Mouse (Mus musculus): Measurements from ENCODE around the gene Dtnbp1.

Gene Dtnbp1

DNA sequence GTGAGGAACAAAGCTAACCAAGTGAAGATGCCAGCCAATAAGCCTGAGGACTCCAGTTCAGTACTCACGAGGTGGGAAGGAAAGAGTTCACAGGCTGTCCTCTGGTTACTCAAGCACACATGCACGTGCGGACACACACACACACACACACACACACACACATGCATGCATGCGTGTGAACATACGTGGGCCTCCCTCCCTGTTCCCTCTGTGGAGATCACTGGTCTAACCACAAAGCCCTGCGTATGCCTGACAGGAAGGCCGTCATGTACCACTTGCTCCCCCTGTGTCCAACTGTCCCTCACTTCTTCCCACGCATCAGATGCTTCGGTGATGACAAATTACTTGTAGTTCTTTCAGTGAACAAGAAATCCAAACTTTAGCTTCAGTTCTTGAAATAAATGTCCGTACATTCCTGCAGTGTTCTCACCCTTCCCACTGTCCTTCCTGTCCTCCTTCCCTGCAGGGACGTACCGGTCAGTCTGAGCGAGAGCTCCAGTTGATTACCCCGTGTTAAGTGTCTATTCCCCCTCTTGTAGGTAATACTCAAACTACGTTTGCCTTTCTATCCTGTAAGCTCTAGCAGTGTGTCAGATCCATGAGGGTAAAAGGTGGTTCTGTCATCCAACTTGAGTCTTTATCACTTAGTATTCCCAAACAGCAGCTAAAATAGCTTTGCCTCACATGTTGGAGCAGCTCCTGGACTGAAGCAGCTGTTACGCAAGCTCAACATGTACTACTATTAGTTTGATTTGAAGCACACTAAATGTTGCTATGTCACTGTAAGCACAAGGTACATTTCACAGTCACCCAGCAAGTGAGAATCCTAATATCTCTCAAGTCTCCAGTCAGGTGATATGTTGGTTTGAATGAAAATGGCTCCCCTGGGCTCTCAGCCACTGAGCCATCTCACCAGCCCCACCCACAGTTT, 53.4 kb downstream of the Dtnbp1 start:
- no peak for DNase-seq (ENCODE audit: low read depth, low spot score)

DNA sequence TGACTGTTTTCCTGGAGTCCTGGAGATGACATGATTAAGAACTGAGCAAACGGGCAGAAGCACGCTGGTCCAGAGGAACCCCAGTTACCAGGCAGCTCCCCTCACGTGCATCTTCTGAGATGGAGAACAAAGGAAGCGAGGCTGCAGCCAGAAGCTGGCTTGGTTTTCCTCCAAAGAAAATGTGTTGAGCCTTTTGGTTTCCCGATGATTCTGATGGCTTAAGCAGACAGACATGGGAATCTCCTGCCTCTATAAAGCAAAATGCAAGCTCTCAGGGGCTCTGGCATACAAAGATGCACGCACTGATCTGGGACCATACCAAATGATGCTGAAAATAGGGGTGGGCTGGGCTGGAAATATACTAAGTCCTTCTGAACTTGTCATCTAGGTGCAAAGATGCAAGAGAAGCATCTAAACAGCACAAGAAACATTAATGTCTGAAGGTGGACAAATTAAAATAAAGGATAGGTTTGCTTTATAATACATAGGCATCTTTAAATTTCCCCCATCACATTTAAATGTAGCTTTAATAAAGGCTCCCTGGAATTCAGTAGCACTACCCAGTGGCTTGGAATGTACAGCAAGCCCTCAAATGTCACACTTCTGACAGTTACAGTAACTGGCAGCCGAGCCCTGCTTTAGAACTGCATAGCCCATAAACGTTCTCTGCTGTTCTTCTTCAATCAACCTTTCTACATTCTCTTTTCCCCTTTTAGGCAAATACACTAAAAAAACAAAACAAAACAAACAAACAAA, 54.9 kb downstream of the Dtnbp1 start:
- no peak for DNase-seq (ENCODE audit: low read depth, low spot score)

DNA sequence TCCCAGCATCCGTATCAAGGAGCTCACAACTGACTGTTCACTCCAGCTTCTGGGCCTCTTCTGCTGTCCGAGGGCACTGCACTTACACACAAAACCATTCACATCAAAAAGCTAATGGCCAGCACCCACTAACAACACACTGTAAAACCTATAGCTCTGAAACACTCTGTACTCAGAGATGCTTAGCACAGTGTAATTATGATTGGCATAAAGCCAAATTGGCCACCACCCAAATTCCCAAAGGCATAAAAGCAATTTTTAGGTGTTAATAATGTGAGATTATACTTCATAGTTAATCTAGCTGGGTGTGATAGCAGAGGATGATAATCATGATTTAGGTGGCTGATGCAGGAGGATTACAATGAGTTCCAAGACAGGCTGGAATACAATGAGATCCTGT, 58.3 kb downstream of the Dtnbp1 start:
- DNase-seq (ENCODE audit: low read depth, low spot score), result no peak

DNA sequence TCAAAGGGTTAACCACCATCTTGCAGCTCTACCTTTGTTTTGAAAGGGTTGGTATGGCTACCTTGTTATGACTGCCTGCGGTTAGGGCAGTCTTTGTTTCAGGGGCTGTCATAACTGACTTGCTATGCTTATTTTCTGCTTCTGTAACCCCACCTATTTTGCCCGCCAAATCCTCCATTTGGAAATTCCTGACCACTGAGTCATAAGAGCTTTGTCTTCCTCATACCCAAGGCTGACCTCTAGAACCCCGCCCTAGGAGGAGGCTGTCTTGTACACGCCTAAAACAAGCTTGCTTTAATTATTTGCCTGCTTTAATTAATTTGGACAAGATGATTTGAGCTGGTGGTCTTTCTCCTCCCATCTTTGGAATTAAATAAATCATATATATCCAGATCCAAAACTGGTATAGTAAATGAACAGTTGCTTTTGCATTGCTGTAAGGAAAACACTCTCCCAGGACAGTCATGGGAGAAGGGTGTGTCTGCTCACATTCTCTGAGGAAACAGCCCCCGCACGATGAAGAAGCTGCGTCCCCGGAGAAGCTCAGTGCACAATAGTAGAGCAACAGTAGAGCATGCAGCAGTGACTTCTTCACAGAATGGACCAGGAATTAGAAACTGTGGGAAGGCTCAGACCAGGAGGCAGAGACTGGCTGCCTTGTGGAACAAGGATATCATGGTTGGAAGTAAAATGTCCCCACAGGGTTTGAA, 62.5 kb downstream of the Dtnbp1 start:
- DNase-seq (ENCODE audit: low read depth, low spot score), result no peak

DNA sequence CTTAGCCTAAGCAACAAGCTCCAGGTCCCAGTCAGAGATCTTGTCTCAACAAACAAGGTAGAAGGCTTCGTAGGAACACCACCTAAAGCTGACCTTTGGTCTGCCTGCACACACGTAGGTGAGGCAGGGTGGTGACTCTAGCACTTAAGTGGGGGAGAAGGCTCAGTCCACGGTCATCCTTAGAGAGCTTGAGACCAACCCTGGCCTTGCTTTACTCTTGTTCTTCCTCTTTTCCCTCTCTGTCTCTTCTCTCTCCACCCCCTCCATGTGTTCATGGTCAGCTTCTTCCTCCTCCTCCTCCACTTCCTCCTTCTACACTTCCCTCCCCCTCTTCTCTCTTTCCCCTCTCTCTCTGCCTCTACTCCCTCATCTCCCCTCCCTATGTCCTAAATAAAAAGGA, 64.3 kb downstream of the Dtnbp1 start:
- no peak for DNase-seq (ENCODE audit: low read depth, low spot score)

DNA sequence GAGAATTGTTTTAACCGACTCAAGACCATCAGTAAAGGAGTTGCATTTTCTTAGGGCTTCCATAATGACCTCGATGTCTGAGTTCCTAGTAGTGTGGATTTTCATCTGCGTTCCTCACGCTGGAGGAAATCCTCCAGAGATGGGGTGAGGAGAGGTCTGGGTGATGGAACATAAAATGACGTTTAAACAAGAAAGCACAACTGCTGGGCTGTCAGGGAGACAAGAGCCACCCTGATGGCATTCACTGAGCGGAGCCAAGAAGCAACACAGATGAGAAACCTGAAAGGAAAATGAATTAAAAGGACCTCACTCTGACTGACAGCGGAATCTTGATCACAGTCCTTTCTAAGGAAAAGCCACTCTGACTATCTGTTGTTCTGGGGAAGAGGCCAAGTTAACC, 68.4 kb downstream of the Dtnbp1 start:
- no peak for DNase-seq (ENCODE audit: low read depth, low spot score)

DNA sequence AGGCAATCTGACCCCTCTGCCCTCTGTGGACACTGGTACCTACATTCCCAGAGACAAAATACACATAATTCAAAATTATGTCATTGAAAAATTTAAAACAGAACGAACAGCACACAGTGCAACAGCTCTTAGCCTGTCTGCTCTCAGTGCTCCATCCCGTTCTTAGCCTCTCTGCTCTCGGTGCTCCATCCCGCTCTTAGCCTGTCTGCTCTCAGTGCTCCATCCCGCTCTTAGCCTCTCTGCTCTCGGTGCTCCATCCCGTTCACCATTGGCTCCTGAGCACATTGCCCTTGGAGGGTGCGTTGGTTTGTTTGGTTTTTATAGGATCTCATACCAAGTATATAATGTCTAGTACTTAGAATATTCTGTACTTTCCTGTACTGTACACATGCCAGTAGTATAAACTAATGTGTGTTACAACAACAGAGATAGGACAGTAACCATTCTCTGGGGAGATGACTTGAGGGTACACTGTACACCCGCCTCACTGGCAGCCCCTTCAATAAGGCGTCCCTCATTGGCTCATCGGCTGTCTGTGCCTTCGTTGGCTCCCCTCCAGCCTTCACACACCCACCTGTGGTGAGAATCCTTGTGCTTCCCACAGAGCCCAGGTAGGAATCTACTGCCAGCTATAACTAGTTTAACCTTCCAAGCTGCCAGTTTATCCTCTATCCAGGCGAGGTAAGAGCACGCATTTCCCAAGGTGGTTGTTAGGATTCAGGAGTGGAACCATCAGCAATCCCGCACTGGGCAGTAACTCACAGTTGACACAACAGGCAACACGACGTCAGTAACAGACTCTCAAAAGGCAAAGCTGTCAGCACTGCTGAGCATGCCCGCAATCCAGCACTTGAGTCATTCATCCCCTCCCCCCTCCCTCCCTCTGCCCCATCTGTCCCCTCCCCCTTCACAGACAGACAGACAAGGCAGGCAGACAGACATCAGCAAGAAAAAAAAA, 69.4 kb downstream of the Dtnbp1 start:
- DNase-seq (ENCODE audit: low read depth, low spot score), result no peak

DNA sequence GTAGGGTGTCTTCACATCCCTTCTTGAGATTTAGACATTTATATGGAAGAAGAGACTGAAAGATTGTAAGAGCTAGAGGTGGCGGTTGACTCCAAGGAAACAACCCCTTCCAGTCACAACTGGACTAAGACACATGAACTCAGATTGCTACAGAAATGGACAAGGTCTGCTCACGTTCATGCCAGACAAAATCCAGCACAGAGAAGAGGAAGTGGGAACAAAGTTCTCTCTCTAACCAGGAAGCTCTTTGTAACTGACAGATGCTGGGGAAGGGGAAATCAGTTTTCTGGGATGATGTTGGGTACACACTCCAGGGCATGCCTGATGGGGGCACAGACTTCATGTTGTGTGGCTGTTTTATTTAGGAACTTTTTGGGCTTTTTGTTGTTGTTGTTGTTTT, 75.6 kb downstream of the Dtnbp1 start:
- no peak for DNase-seq (ENCODE audit: low read depth, low spot score)

DNA sequence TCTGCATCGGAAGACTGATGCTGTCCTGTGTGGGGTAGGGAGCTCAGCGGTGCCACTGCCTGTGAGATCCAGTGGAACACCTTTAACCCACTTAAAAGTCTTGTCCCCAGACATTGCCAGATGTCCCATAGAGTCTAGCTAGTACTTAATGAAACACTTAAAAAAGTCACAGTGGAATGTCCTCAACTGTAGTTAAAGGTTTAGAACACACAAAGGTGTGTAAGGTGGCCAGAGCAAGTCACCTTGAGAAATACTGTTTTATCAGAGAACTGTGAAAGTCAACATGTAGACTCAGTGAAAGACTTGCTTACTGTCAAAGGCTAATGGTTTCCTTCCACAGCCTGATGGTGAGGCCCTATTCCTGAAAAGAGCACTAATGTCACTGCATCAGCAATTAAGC, 76.8 kb downstream of the Dtnbp1 start:
- no peak for DNase-seq (ENCODE audit: low read depth, low spot score)

DNA sequence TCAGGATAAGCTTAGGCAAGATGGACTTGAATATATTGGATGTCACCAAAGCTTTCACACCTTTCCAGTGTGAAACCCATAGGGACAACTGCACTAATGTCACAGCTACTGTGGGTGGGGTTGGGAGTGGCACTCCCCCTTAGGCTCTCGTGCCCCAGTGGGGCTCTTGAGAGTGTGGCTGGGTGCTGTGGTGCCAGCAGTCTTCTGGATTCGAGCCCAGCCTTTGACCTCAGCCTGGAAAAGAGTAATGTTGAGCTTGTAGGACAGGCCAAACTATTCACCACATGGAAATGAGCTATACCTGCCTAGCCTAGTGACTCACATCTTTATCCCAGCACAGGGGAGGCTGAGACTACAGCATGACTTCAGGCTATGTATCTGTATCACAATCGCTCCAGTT, 77.9 kb downstream of the Dtnbp1 start:
- no peak for DNase-seq (ENCODE audit: low read depth, low spot score)

DNA sequence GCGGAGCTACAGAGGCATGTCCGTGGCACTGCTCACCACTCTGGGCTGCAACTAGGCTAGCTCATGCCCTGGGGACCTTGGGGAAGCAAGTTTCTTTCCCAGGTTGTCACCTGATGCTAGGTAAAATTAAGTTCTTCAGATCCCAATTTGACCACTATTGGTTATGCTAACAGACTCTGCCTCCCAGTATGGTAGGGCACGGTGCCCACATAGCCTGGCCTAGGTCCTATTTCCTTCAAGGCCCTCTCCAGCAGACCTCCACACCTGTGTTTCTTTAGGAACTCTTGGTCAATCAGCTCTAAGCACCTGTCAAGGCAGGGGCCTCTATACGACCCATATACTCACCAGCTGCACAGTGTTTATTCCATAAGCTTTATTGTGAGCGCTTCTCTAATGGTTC, 80.2 kb downstream of the Dtnbp1 start:
- no peak for DNase-seq (ENCODE audit: low read depth, low spot score)

DNA sequence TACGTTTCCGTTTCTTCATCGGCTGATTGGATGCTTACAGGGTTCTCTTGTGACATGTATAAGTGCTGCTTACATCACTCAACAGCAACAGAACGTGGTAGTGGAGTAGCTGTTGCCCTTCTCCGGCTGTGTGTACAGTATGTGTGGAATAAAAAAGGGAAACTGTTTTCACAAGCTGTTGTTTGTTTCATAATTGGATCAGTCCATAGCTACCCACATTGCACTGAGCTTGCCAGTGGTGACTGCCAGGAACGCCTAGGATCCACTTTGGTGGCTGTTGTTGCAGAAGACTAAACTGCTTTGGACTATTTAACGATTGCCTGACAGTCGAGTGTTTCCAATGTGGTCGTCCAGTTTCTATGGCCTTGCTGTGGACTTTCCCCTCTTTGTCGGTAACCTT, 80.9 kb downstream of the Dtnbp1 start:
- no peak for DNase-seq (ENCODE audit: low read depth, low spot score)

DNA sequence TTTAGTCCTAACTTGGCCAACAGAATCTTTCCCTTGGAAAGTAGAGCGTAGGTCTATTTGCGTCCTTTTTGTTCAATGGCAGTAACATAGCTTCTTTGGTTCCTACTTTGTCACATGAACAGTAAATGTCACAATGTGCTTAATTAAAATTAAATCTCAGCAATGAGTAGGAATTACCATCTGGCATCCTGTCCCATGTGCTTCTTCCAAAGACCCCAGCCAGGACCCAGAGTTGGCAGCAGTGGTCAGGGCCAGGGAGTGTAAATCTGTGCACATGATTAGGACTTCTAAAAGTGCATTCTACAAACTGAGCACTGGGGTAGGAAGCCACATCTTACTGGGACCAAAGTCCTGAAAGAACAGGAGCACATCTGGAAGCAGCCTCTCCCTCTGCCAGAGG, 83.7 kb downstream of the Dtnbp1 start:
- DNase-seq (ENCODE audit: low read depth, low spot score), result no peak

DNA sequence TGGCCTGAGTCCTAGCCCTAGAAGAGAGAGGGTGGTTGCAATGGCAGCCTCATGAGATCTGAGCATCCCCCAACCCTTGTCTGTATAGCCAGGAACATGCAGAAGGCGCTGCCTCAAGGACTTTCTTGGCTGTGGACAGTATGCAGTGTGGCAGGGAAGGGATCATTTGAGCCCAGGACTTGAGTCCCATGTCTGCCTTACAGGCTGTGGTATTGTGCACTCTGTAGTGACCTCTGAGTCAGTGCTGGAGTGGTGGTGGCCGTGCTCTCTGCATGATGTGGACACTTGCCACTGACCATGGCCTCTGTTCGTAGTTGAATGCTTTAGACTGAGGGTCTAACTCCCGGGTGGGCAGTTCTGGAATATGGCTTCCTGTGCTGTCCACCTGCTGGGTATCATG, 84.7 kb downstream of the Dtnbp1 start:
- DNase-seq (ENCODE audit: low read depth, low spot score), result no peak

DNA sequence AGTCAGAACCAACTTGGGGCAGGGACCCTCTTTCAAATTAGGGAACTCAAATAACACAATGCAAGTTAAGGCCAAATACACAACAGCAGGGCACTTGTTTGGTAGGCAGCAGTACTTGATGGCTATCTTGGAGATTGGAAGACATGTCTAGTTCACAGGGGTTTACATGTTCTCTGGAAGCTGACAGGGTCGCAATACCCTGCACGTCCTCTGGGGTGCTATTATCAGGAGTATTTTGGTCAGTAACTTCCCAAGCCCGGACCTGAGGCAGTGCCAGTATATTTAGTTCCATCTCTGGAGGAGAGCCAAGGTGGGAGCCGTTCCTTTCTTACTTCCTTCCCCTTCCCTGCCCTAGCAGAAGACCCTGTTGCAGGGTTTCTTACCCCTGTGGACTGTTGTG, 86.0 kb downstream of the Dtnbp1 start:
- peak; percentile 23 for DNase-seq (ENCODE audit: low read depth, low spot score)

DNA sequence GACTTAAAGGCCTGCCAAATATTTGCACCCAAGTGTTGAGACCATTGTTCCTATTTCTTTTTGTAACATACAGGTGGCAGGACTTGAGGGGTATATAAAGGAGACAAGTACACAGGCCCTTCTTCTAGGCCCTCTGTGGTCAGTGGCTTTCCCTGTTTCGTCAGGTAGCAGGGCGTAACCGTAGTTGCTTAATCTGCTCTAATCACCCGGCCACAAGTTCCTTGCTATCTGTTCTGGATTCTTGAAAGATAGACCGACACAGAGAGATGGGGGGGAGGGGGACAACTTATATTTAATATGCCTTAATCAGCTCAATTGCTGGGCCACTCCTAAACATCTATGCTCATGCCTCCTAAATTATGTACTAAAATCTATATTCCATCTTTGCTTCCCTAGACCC, 86.6 kb downstream of the Dtnbp1 start:
- no peak for DNase-seq (ENCODE audit: low read depth, low spot score)

DNA sequence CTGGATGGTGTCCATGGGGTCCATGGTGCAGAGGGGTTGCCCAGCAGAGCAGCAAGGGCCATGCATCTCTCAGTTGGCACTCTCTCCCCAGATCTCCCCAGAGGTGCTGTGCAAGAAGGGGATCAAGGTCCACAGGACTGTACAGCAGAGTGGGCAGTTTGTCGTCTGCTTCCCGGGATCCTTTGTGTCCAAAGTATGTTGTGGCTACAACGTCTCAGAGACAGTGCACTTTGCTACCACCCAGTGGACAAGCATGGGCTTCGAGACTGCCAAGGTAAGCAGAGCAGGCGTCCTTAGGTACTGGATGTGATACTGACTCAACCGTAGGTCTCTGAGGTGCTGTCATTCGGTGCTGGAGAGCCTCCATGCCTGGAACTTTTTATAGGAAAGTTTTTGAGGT, 88.4 kb downstream of the Dtnbp1 start:
- no peak for DNase-seq (ENCODE audit: low read depth, low spot score)

DNA sequence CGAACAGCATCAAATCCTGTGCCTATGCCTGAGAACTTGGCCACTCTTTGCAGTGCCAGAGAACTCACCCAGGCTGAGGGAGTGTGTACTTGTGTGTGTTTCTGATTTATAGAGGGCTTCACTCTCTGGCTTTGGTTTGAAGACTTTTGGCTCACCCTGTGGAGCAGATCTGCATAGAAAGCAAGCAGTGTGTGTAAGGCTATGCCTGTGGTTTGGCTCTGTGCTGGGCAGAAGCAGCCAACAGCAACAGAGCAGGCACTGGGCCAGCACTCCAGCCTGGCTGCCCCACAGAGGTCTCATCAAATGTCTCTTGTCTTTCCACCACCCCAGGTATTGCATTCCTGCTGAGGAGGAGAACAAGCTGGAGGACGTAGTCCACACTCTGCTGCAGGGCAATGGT, 89.1 kb downstream of the Dtnbp1 start:
- DNase-seq (ENCODE audit: low read depth, low spot score), result no peak

DNA sequence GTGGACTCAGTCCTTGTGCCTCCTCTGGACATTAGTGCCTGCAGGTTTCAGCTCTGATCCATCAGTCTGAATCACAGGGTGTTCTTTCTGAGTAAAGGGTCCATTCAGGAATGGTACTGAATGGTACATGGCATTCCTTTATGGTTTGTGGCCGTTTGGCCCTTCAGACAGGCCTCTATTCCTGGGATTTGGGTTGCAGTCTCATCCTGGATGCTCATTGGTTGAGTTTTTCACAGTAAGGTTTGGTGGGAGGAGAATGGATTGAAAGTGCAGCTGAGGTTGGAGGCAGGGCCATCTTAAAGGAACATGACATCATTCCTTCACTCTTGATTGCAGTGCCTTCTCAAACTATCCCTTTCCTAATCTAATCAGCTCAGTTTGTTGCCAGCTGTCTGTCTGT, 93.2 kb downstream of the Dtnbp1 start:
- DNase-seq (ENCODE audit: low read depth, low spot score), result no peak

DNA sequence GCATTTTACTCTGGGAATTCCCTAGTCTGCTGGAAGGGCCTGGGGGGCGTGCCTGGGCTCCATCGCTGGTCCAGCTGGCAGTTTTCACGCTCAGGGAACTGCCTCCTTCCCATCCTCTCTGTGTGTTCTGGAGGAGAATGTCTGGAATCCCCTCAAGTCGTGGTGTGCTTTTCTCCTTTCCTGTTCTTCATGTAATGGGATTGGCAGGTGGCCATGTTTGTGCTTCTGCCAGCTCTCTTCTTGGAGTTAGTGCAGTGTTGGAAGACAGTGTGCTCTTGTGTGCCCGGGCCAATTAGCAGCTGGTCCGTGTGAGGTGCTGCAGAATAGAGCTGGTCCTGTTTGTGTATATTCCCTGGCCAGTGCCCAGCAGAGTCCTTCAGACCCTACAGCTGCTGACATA, 94.2 kb downstream of the Dtnbp1 start:
- no peak for DNase-seq (ENCODE audit: low read depth, low spot score)

DNA sequence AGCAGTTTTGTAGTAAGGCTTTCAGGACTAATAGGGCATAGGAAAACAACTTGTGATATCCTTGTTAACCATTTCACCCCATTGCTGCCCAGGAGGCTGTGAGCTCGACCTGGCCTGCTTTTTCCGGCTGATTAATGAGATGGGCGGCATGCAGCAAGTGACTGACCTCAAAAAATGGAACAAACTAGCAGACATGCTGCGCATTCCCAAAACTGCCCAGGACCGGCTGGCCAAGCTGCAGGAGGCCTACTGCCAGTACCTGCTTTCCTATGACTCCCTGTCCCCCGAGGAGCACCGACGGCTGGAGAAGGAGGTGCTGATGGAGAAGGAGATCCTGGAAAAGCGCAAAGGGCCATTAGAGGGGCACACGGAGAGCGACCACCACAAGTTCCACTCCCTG, 95.8 kb downstream of the Dtnbp1 start:
- no peak for DNase-seq (ENCODE audit: low read depth, low spot score)
